Mouse (Mus musculus): Measurements from ENCODE around the gene Garnl3. TPM values are rescaled to one million over a fixed set of nuclear protein-coding genes. Genes with fewer than 3 reads are reported as not detected.

The Garnl3 gene
- total RNA-seq (2015; ENCODE audit: low replicate concordance) (not detected in 2 replicates), total RNA-seq (2017; ENCODE audit: low replicate concordance) (not detected in 2 replicates)

DNA sequence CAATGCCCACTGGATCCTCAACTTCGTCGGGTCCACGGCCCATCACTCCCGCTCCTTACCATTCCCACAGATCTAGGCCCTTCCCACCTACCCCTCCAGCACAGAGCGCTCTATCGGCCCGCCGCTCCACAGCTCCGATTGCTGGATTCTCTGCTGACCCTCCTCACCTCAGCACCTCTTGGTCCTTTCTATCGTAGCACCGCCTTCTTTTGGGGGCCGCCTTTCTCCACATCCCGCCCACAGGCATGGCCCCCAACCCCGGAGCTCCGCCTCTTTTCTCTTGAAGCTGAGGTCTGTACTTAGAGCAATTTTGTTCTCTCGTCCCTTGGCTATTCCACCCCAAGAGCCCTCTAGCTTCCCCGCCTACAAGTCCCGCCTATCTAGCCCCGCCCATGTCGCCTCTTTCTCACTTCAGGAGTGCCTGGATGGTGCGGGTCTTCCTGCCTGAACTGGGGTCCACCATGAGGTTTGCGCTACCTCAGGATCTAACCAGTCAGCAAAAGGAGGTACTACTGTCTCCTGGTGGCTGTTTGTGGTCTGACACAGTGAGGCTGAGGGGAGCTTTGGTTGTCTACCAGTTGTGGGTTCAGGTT lies at the start of gene Garnl3:
TSS of gene Garnl3 (minus strand) at position 155 of the 593 bp plus-strand sequence.
- no peak for ATAC-seq (replicated peaks; ENCODE audit: low FRiP score, poor library complexity, severe bottlenecking)

DNA sequence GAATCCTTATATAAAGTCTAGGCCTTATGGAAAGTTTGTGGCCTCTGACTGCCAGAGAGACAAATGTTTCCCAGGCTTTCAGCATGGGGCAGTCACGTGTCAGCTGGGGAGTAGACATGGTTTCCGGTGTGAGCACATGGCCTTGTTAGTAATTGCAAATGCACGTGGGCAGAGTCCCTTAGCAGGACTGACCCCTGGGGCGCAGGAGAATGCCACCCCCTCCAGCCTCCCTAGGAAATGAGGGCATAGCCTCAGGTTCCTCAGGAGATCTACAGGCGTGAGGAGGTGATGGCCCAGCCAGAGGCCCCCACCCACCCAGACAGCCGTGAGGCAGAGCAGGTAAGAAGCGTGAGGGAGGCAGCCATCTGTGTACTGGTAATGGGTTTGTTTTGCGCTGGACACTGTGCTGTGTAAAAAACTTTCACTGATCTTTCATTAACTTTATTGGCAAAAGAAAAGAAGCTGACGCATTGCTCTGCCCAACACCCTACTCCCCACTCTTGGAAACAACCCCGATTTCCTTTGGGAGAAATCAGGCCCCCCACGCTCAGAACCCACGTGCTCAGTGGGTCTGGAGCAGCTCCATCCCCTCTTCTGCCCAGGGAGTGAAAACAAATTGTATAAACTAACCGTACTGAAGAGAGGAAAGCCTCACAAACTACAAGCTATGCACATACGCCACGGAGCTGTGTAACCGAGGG lies 48.6 kb upstream of the Garnl3 start:
- no peak for ATAC-seq (replicated peaks; ENCODE audit: low FRiP score, poor library complexity, severe bottlenecking)

DNA sequence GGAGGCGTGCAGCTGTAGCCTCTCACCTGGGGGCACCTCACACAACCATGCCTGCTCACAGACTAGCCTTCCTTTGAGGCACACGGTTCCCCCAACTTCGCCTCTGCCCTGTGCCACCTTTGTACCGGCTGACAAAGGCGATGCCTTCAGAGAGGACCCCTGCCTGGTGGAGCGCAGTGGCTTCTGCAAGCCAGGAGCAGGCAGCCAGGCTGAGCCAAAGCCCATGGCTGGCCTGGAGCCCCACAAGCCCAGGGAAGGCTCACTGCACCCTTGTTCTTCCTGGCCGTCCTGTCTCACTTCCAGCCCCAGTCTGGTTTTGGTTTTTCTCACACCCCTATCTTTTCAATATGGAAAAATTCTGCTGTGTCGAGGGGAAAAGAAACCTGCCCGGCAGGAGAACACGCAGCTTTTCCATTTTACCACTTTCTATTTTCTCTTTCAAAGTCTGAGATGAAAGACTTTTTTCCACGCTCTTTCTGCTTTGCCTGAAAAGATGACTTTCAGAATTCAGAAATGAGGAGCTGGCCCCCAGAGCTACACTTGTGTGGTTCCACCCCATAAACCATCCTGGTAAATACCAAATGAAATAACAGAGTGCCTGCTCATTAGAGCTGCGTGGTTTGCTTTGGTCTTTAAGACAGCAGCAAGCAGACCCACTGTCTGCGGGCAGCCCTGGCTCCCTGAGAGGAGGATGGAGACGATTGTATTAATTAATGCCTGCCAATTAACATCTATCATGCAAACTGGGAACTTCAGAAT lies 47.9 kb upstream of the Garnl3 start:
- no peak for ATAC-seq (replicated peaks; ENCODE audit: low FRiP score, poor library complexity, severe bottlenecking)

DNA sequence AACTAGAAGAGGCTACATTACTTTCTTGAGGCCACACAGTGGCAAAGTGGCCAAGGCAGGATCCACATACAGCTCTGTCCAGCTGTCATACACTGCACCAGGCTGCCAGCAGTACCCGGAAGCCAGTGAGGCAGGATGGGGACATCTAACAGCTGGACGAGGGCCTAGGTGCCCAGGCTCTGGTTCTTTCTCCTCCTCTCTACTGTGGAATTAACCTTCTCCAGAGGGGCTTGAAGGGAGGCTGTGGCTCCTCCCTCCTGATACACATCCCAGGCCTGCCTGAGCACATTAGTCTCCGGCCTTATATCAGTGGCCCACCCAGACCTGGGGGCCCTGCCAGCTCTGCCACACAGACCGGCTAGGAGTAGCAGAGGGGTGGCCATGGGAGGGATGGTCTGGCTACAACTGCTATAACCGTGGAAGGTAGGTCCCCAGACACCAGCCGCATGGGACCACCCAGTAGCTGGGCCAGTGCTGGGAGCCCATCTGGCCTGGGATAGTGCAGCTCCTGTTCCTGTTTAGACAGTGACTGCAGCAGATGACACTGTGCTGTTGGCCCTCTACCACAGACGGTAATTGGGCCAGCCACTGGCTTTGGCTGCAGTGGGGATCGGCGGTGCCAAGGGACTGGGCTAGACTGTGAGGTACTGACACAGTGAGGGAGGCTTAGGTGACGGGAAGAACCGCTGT lies 46.9 kb upstream of the Garnl3 start:
- ATAC-seq (replicated peaks; ENCODE audit: low FRiP score, poor library complexity, severe bottlenecking), result no peak

DNA sequence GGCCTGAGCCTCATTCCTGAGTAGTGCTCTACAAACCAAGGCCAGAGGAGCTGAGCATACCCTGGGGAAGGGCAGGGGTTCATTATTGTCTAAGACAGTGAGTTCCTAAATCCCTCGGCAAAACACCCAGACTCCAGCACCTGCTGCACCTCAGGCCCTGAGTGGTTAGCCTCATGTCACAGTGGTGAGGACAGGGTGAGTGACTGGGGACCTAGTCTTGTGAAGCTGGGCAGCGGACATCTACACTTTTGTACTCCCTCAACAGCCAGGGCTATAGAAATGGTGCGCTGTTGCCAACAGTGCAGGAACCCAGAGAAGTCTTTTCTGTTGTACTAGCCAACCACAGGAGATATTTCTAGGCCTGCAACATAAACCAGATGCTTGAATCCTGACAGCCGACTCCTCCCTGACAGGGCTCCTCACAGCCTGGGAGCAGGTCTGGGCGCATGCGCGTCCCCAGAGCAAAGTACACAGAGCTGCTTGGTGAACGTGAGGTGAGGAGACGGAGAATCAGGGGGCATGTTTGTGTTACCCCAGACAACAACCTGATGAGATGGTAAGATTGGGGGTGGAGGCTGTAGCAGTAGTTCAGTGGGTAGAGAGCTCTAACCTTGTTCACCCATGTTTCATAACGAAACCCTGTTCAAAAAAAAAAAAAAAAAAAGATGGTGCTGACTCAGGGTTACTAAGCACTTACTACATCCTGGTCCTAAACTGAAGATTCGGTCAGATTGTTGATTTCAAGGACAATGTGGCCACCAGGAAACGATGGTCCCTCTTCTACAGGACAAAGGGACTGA lies 46.2 kb upstream of the Garnl3 start:
- ATAC-seq (replicated peaks; ENCODE audit: low FRiP score, poor library complexity, severe bottlenecking), result no peak

DNA sequence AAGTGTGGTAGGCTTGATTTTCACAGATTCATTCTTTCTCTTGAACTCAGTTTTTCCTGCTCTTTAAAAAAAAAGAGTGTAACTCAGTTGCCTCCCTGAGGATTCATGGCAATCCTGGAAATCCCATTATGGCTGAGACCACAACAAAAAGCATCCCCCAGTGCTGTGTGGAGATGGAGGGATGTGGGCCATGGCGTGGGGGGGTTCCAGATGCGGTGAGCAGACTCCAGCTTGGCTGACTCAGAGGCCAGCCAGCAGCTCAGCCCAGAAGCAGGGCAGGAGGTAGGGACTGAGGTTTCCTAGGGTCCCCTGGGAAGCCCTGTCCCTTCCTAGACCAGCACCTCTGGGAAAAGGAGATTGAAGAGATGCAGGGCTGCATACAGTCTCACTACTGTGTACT lies 45.5 kb upstream of the Garnl3 start:
- no peak for ATAC-seq (replicated peaks; ENCODE audit: low FRiP score, poor library complexity, severe bottlenecking)

DNA sequence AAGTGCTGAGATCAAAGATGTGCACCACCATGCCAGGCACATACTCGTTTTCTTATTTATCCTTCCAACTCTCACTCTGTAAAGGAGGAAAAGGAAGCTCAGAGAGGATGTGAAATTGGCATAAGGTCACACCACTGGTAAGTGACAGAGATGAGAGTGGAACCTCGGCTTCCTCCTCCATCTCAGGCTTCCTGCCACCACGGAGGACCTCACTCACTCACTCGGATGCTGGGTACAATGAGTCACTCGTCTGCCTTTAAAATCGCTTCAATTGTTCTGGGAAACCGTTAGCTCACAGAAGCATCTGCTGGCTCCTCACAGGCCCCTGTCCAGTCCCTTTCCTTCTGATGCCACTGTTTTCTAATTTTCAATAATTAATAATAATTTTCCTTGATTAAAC lies 45.1 kb upstream of the Garnl3 start:
- no peak for ATAC-seq (replicated peaks; ENCODE audit: low FRiP score, poor library complexity, severe bottlenecking)

DNA sequence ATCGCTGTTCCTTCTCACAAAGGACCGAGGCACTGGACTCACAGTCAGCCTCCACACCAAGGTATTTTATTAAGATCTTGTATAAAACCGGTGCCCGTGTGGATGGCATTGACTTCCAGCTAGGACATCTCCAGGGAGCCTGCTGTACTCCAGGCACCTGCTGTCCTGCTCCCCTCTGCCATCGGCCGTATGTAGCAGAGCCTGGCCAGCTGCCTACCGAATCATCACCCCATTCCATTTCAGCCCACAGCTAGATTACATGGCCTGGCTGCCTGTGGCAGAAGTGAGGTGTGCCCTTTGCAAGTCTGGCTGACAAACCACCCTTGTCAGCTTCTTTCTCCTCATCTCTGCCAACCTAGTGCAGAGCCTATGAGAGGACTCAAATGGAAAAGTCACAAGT lies 42.2 kb upstream of the Garnl3 start:
- no peak for ATAC-seq (replicated peaks; ENCODE audit: low FRiP score, poor library complexity, severe bottlenecking)

DNA sequence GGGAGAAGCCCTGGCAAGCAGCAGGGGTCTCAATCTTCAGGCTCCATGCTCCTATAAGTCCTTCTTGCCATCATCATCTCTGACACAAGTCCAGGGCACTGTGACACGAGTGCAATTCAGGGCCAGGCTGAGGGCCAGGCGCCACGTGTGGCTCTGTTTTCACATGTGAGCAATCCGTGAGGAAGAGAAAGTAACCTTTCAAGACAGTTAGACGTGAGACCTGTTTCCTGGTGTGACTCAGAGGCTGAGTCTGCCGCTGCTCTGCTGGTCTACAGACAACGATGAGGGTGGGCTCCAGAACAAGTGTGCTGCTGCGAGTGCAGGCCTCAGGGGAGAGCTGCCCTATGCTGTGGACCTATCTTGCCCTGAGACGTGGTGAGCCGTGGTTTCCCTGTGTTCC lies 41.7 kb upstream of the Garnl3 start:
- no peak for ATAC-seq (replicated peaks; ENCODE audit: low FRiP score, poor library complexity, severe bottlenecking)

DNA sequence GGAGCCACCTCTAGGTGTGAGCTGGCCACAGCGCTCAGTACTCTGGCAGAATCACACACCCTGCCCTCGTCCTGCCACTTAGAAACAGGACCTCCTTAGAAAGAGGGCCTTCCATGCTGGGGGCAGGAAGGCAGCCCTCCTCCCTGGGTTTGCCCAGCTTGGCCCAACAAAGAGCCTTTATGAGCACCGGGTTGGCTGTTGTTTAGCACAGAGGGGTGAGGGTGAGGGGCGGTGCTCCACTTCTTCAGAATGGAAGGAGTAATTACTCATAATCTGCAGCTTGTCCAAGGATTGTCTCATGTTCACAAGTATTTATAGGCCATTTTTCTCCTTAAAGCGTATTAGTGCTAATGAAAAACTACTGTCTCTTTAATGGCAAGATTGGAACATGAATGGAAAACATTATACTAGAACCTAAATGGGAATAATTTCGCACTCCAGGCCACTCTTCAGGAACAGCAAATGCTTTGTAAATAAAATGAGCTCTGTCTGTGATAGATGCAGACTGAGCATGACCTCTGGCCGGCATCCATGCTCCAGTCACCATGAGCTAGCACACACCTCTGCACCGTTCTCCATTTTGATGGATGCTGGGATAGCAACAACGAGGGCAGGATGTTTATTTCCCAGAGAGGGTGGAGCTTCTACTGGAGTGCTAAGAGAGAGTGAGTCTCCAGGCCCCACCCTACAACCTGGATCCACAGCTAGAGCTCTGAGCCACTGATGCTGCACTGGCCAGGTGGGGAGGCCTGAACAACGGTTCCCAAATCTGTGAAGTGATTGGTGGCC lies 39.5 kb upstream of the Garnl3 start:
- ATAC-seq (replicated peaks; ENCODE audit: low FRiP score, poor library complexity, severe bottlenecking), result no peak

DNA sequence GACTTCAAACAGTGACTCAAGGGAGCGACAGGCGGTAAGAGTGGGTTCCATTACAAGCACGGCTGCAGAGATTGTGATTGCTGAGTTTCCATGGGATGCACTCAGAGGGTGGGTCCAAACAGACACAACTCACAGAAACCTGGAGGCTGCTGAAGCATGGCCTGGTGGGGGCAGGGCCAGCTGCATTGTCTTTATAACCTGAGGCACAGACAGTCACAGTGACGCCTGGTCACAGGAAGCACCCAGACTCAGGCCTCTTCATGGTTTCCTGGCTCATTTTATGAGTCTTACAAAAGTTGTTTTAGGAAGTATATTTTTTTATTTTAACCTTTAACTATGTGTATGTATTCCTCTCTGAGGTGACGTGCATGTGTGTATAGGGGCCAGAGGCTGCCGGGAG lies 38.0 kb upstream of the Garnl3 start:
- ATAC-seq (replicated peaks; ENCODE audit: low FRiP score, poor library complexity, severe bottlenecking), result no peak

DNA sequence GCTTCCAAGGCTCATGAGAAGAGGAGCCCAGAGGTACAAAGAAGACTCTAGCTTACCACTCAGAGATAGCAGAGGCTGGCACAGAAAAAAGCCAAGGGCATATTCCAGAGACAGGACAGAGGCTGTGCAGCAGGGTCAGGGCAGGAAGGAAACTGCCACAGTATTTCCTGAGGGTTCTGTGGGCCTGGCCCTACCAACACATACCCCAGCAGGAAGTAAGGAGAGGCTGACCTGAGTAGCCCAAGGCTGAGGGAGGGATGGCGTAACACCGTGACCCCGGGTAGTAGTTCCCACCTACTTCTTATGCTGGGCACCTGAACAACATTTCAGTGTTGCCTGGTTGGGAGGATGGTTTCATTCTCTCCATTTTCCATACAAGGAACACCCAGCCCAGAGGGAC lies 35.6 kb upstream of the Garnl3 start:
- ATAC-seq (replicated peaks; ENCODE audit: low FRiP score, poor library complexity, severe bottlenecking), result no peak

DNA sequence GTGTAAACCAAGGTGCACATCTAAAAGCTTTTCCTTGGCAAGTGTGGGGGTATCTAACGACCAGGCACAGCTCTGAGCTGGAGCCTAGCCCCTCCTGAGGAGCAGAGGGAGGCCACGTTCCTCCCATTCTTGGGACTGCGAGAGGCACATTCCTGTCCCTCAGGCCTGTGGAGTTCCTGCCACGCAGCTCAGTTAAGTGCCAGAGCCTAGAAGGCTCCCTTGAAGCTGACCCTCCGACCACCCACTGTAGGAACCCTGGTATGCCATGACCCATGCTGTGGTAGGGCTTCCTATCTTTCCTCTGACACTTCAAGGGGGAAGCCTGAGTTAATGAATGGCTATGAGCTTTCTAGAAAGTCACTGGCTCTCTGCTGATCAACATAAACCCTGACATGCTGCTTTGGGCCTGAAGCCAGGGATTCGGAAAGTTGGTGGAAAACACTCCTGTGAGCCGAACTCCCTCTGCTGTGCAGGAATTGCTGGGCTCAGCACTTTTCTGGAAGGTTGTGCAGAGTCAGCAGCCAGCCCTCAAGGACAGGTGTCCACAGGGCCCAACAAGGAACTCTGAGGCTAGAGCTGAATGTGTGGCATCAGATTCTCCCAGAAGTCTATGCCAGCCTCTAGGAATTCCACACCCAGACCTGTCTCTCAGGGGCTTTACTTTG lies 34.4 kb upstream of the Garnl3 start:
- ATAC-seq (replicated peaks; ENCODE audit: low FRiP score, poor library complexity, severe bottlenecking), result no peak

DNA sequence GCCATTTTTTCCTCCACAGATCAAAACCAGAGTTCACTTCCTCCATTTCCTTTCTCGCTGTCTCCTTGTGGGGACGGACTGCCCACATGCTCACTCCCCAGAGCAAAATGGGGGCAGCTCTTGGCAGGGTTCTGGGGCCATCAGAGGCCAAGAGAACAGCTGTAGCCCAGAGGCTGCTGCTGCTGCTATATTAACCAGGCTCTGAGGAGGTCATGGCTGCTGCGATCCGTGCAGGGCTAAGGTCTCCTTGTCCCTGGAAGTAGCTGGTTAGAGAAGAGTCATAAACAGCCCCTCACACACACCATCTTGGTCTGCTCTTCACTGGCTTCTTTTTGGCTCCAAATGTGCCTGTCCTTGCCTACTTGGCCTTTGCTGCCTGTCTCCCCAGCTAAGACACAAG lies 33.8 kb upstream of the Garnl3 start:
- ATAC-seq (replicated peaks; ENCODE audit: low FRiP score, poor library complexity, severe bottlenecking), result no peak

DNA sequence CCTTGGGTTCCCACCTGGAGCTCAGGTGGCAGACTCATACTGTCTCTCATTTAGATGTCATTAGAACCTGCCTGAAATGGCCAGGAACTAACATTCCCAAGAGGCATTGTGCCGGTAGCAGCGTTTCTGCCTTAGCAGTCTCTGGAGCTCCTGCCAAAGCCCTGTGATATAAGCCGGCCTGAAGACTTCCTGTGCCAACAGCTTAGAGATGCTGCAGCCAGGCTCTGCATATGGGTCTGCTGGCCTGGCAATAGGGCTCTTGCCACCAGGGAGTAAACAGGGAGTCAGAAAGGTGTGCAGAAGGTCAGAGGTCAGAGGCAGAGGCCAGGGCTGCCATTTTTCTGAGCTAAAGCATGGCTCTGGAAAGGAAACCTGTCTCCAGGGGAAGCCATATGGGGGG lies 33.2 kb upstream of the Garnl3 start:
- ATAC-seq (replicated peaks; ENCODE audit: low FRiP score, poor library complexity, severe bottlenecking), result no peak

DNA sequence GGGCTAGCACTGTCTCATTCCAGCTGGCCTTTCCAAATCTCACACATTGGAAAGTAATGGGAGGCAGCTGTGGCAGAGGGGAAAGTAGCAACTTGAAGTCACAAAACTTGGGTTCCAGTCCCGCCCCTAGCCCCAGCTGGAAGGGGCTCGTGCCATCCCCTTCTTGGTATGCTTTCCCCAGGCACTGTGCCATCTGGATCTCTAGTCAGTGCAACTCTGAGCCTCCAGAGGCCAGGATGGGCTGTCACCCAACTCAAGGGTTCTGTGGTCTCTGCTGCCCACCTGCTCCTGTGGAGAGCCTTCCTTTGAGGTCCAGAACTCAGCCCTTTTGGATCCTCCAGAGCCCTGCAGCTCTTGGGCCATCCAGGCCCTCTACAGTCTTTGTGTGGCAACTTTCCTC lies 30.7 kb upstream of the Garnl3 start:
- no peak for ATAC-seq (replicated peaks; ENCODE audit: low FRiP score, poor library complexity, severe bottlenecking)

DNA sequence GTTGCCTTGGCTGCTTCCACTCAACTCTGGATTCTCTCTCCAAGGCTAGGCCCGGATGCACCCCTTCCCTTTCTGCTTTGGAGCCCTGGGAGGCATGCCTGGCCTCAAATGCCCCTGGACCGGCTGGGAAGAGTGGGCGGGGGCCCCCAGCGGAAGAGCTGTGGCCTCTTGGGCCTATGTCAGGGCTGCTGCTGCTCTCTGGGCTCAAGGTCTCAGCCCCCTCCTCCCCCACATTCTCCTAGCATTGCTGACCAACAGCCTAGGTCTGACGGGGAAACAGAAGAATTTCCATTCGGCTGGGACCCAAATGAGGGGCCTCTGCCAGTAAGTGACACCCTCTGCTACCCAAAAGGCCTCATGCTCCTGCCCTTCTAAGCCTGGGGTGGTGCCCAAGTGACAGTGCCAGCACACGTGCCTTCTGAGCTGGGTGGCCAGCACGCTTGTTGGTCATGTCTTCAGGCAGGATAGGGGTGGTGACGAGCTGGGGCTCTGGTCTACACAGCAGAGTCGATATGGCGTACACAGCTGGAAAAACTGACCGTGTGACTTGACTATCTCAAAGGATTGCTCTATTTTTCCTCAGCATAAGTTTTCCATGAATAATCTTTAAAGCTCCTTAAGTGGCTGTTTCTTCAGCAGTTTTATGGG lies 29.0 kb upstream of the Garnl3 start:
- ATAC-seq (replicated peaks; ENCODE audit: low FRiP score, poor library complexity, severe bottlenecking), result no peak

DNA sequence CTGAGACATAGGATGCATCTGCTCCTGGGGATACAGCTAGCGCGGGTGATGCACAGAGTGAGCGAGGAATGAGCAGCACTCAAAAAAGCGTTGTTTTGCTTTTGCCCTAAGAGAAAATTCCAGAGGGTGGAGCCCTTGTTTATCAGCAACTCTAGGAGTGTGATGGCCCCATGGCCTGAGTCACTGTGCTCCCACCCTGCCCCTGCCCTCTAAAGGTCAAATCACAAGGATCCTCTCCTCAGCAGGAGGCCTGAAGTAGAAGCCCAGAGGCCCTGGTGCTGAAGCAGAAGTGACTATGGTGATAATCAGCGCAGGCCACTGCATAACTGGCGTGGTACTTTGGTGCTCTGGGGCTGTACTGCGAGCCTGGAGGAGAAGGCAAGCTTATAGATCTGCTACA lies 28.1 kb upstream of the Garnl3 start:
- no peak for ATAC-seq (replicated peaks; ENCODE audit: low FRiP score, poor library complexity, severe bottlenecking)
